Mouse (Mus musculus) forebrain, embryonic 16.5 days (tissue): Measurements from ENCODE around the gene Ksr1. TPM values are rescaled to one million over a fixed set of nuclear protein-coding genes. Genes with fewer than 3 reads are reported as not detected.
"Not testable (repeated sequence)": the region's sequence is repeated elsewhere in the genome, so short reads cannot be mapped to it uniquely, and the experiment has no call there.

Experiments
- ATAC-seq: fragments of 200-750 bp; cut with Nextera tagmentation; 2 replicates; pipeline ENCODE4 v1.8.0; 2017; ENCODE audit warnings: mild to moderate bottlenecking, moderate library complexity
- H3K27ac ChIP-seq: fragments of 300-500 bp; sonication (generic); 2 replicates; pipeline ENCODE4 v1.5.1; 2014; ENCODE audit warnings: low read length, control low read depth
- H3K27me3 ChIP-seq: fragments of 300-500 bp; sonication (generic); replicated peaks from 2 replicates; pipeline ENCODE4 v1.6.1; 2014; ENCODE audit warnings: low read length; ENCODE audit not compliant: control insufficient read depth, insufficient read depth
- H3K36me3 ChIP-seq: fragments of 300-500 bp; sonication (generic); 2 replicates; pipeline ENCODE4 v1.6.1; 2014; ENCODE audit not compliant: control insufficient read depth, insufficient read depth
- H3K4me1 ChIP-seq: fragments of 300-500 bp; sonication (generic); replicated peaks from 2 replicates; pipeline ENCODE4 v1.6.1; 2014; ENCODE audit warnings: low read length; ENCODE audit not compliant: control insufficient read depth, insufficient read depth
- H3K4me2 ChIP-seq: fragments of 300-500 bp; sonication (generic); 2 replicates; pipeline ENCODE4 v1.6.1; 2014; ENCODE audit warnings: mild to moderate bottlenecking, low read length, control low read depth
- H3K4me3 ChIP-seq: fragments of 300-500 bp; sonication (generic); replicated peaks from 2 replicates; pipeline ENCODE4 v1.5.1; 2014; ENCODE audit warnings: mild to moderate bottlenecking, low read length, control low read depth
- H3K9ac ChIP-seq: fragments of 300-500 bp; sonication (generic); replicated peaks from 2 replicates; pipeline ENCODE4 v1.6.1; 2014; ENCODE audit warnings: low read depth, low read length, control low read depth
- H3K9me3 ChIP-seq: fragments of 300-500 bp; sonication (generic); 2 replicates; pipeline ENCODE4 v1.6.1; 2016; ENCODE audit warnings: low read length; ENCODE audit not compliant: control insufficient read depth
- WGBS: fragments of 180-500 bp; shearing (Covaris S2); extraction: QIAGEN DNeasy Blood & Tissue Kit; methylation state at CpG from one replicate; pipeline ENCODE4 v1.1.7; 2014; 5-methylcytosine and 5-hydroxymethylcytosine counted together
- polyA plus RNA-seq: library from polyadenylated mRNA; unstranded; fragments of >200 nt; fragmentation: Nextera tagmentation; extraction: Ambion mirVana; gene quantifications from 2 replicates; pipeline ENCODE4 v1.2.1, GENCODE M21; 2015

Ksr1 gene
- polyA plus RNA-seq, 1 experiment from 2014 or later = 5.1 TPM

DNA sequence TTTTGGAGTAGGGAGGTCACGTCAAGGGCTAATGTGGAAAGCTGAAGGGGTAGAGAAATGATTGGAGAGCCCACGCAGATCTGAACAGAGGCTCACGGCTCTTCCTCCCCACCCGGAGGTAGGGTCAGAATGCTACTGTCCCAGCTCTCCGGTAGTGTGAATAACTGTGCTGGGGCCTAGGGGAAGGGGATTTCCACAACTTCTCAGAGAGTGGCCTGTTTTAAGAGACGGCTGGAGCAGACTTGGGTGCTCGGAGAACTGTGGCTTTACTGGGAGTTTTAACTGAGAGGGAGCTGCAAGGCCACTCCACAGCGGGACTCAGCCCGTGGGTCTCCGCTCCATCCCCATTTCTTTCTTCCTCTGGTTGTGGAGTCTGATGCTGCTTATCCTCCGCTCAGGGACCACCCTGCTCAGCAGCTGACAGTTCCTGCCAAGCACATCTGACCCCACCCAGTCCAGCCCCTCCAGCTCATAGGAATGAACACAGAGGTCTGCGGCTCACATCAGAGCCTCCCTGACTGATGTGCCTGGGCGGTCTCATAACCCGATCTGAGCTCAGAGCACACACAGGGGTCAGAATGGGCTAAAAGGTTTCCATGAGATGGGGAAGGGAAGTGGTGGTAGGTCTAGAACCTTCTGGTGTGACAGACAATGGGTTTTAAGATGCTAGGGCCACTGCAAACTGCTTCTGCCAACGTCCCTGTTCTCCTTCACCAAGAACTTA, 131.4 kb downstream of the Ksr1 start:
- H3K4me2 ChIP-seq = no peak overlapping the region
- H3K27me3 ChIP-seq = no peaks in the 10 kb centered on the region
- ATAC-seq = no peak
- no peak overlapping the region for H3K27ac ChIP-seq
- H3K4me1 ChIP-seq = no peaks in the 10 kb centered on the region
- no peaks in the 10 kb centered on the region for H3K36me3 ChIP-seq
- no peak overlapping the region for H3K9ac ChIP-seq
- H3K9me3 ChIP-seq = no peaks in the 10 kb centered on the region
- 75% methylated on average over 15 of the region's 15 CpGs for WGBS
- no peak overlapping the region for H3K4me3 ChIP-seq

DNA sequence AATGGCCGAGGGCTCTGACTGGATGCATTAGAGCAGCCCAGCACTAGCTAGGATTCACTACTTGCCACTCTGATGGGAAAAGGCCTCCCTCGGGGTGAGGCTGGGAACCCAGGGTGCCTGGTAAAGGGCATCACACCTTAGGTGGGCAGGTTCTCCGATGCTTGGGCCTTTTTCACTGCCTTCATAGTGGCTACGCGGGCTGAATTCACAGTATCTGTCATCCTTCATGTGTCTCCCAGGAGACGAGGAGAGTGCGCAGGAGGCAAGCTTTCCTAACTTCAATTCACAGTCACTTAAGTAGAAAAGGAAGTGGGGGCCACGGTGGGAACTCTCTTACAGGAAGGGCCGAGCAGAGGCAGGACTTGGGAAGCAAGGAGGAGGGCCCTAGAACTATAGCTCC, 132.4 kb downstream of the Ksr1 start:
- no peak for ATAC-seq
- H3K36me3 ChIP-seq = no peaks in the 10 kb centered on the region
- WGBS = 65% methylated on average over 9 of the region's 9 CpGs
- H3K4me2 ChIP-seq = no peak overlapping the region
- H3K27ac ChIP-seq = no peak overlapping the region
- no peaks in the 10 kb centered on the region for H3K27me3 ChIP-seq
- no peak overlapping the region for H3K4me3 ChIP-seq
- no peaks in the 10 kb centered on the region for H3K4me1 ChIP-seq
- no peak overlapping the region for H3K9ac ChIP-seq
- no peaks in the 10 kb centered on the region for H3K9me3 ChIP-seq

DNA sequence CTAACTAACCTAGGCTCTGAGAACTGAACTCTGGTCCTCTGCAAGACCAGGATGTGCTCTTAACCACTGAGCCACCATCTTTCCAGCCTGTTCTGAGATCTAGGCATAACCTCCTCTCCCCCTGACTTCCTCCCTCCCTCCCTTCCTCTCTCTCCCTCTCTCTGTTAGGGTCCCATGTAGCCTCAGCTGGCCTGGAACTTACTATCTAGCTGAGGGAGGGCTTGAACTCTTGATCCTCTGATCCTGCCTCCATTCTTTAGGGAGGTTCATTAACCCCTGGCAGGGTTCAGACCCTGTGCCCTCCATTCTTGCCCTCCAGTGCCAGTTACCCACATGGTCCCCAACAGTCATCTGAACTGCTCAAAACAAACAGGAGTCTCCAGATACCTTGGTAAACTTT, 133.2 kb downstream of the Ksr1 start:
- Histone ChIP-seq H3K27ac (no peak overlapping the region), H3K4me3 (no peak overlapping the region), H3K9me3 (no peaks in the 10 kb centered on the region), H3K4me1 (no peaks in the 10 kb centered on the region), H3K27me3 (no peaks in the 10 kb centered on the region), H3K4me2 (no peak overlapping the region), H3K36me3 (no peaks in the 10 kb centered on the region), H3K9ac (no peak overlapping the region)
- no peak for ATAC-seq

DNA sequence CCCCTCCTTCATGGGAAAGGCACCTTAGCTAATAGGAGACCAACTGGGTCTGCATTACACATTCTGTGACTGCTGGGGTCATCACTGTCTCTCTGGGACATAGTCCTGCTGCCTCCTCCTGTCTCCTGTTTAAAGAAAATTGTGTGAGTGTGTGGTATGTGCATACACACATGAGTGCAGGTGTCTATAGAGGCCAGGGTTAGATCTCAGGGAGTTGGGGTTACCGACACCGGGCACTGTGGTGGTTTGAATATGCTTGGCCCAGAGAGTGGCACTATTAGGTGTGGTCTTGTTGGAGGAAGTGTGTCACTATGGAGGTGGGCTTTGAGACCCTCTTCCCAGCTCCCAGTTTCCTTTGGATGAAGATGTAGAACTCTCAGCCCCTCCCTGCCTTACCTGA, 133.7 kb downstream of the Ksr1 start:
- H3K27ac ChIP-seq = no peak overlapping the region
- no peaks in the 10 kb centered on the region for H3K9me3 ChIP-seq
- ATAC-seq = no peak
- H3K9ac ChIP-seq = no peak overlapping the region
- H3K4me1 ChIP-seq = no peaks in the 10 kb centered on the region
- WGBS = 98% methylated on average over 2 of the region's 2 CpGs
- H3K4me3 ChIP-seq = no peak overlapping the region
- no peaks in the 10 kb centered on the region for H3K36me3 ChIP-seq
- no peak overlapping the region for H3K4me2 ChIP-seq
- no peaks in the 10 kb centered on the region for H3K27me3 ChIP-seq

DNA sequence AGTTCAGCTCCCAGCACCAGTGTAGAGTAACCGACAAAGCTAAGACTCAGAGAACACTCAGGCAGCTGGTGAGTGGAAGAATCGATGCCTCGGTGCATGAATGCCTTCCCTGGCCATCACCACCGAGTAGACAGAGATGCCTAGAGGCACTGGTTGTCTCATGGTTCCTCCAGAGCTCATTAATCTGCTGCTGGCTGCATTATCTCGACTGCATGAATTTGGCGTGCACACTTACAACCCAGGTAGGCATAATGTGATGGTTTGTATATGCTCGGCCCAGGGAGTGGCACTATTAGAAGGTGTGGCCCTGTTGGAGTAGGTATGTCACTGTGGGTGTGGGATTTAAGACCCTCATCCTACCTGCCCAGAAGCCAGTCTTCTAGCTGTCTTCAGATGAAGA, 137.3 kb downstream of the Ksr1 start:
- Histone ChIP-seq H3K9me3 (no peaks in the 10 kb centered on the region), H3K27ac (no peak overlapping the region), H3K36me3 (no peaks in the 10 kb centered on the region), H3K27me3 (no peaks in the 10 kb centered on the region), H3K4me2 (no peak overlapping the region), H3K9ac (no peak overlapping the region), H3K4me3 (no peak overlapping the region), H3K4me1 (no peaks in the 10 kb centered on the region)
- 84% methylated on average over 7 of the region's 7 CpGs for WGBS
- ATAC-seq = no peak

DNA sequence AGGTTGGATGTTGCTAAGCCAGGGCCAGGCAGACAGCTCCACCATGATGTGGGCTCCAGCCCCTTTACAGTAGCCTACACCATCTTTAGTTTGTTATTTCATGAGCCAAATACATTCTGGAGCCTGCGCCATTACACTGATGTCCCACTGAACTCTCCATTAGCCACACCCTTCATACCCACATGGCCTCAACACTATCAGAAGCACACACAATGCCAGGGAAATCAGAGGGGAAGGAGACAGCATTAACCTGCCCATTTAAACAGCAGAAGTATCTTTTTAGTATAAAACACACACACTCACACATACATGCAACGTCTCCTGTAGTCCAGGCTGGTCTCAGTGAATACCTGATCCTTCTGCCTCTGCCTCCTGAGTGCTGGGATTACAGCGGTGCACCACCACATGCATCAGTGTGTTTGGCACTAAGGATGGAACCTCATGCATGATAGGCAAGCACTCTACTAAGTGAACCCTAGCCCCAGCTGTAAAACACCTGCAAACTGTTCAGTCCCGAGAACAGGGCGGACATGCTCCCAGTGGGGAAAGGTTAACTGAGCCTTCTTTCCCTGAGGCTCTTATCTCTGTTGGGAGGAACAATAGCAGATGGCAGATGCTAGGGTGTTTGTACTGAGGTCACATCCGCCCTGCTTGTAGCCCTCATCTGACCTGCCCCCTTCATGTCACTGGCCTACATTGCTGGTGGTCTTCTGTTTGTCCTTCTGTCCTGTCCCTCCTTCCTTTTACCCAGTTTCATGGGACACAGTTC, 138.0 kb downstream of the Ksr1 start:
- ATAC-seq = no peak
- no peaks in the 10 kb centered on the region for H3K9me3 ChIP-seq
- H3K4me2 ChIP-seq = no peak overlapping the region
- no peak overlapping the region for H3K9ac ChIP-seq
- 90% methylated on average over 6 of the region's 6 CpGs for WGBS
- H3K27ac ChIP-seq = no peak overlapping the region
- H3K4me1 ChIP-seq = no peaks in the 10 kb centered on the region
- H3K27me3 ChIP-seq = no peaks in the 10 kb centered on the region
- no peaks in the 10 kb centered on the region for H3K36me3 ChIP-seq
- H3K4me3 ChIP-seq = no peak overlapping the region

DNA sequence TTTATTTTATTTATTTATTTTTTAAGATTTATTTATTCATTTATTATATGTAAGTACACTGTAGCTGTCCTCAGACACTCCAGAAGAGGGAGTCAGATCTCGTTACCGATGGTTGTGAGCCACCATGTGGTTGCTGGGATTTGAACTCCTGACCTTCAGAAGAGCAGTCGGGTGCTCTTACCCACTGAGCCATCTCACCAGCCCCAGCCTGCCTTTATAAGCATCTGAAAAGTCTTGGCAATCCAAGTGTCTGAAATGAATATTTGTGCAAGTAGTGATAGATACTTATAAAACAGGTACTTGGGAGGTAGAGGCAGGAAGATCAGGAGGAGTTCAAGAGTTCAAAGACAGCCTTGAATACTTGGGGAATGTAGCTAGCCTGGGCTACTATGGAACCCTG, 138.9 kb downstream of the Ksr1 start:
- not testable (repeated sequence) for H3K4me1 ChIP-seq, H3K36me3 ChIP-seq, H3K9me3 ChIP-seq, ATAC-seq, H3K27me3 ChIP-seq, H3K4me3 ChIP-seq, H3K9ac ChIP-seq, H3K27ac ChIP-seq, H3K4me2 ChIP-seq
- WGBS = 88% methylated on average over 3 of the region's 3 CpGs

DNA sequence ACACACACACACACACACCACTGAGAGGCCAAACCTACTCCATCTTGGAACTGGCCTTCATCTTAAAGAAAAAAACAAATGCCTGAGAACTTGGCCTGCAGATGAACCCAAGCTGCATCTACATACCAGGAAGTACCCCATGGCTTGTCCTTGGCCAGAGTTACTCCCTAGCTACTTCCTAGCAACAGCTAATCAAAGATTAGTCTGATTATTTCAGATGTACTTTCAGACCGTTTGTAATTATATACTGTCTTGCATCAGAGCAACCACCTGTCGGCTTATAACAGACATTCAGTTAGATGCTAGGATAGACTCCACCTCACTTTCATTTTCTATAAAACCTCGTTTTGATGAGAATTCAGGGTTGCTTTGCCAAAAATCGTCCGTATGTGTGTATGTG, 139.8 kb downstream of the Ksr1 start:
- no peak for ATAC-seq
- H3K9me3 ChIP-seq = no peaks in the 10 kb centered on the region
- no peaks in the 10 kb centered on the region for H3K36me3 ChIP-seq
- no peak overlapping the region for H3K9ac ChIP-seq
- H3K27me3 ChIP-seq = no peaks in the 10 kb centered on the region
- 60% methylated on average over 5 of the region's 5 CpGs for WGBS
- no peaks in the 10 kb centered on the region for H3K4me1 ChIP-seq
- H3K4me3 ChIP-seq = no peak overlapping the region
- H3K4me2 ChIP-seq = no peak overlapping the region
- no peak overlapping the region for H3K27ac ChIP-seq

DNA sequence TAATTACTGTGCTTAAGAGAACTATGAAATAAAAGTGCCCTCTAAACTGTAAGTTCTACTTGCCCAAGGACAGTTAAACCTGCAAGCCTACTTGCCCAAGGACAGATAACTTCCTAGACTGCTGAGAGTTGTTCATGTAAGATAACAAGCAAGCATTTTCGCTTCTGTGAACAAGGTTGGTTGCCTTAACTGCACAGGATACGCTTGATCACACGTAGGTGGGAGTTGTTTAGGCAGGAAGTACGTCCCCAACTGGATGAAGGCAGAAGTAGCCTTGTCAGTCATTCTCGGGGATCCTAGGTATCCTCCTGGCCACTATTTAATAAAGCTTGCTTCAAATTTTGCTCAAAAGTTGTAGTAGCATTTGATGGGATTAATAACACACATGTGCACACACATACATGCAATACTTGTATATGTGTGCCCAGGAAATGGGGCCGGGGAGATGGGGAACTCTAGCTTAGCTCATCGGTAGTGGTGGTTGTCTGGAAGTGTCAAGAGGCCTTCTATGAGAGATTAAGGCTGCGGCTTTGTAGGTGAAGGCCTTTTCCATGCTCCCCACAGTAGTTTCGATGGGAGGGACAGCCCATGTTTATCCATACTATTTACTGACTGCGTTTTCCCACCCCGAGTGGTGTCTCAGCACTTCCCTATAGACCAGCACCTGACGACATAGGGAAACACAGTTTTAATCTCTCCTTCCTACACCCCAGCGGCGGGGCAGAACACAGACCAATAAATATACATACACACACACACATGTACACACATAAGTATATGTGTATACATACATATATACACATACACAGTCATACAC, 140.4 kb downstream of the Ksr1 start:
- WGBS = 87% methylated on average over 14 of the region's 14 CpGs
- Histone ChIP-seq H3K4me3 (no peak overlapping the region), H3K36me3 (no peaks in the 10 kb centered on the region), H3K27me3 (no peaks in the 10 kb centered on the region), H3K4me1 (no peaks in the 10 kb centered on the region), H3K9me3 (no peaks in the 10 kb centered on the region), H3K4me2 (no peak overlapping the region), H3K27ac (no peak overlapping the region), H3K9ac (no peak overlapping the region)
- ATAC-seq = no peak
